Mouse (Mus musculus): ENCODE results near the gene Grm4. TPM values are rescaled to one million over a fixed set of nuclear protein-coding genes. Genes with fewer than 3 reads are reported as not detected.

Gene Grm4
- polyA plus RNA-seq, 1 experiment from 2014 or later, result not detected

DNA sequence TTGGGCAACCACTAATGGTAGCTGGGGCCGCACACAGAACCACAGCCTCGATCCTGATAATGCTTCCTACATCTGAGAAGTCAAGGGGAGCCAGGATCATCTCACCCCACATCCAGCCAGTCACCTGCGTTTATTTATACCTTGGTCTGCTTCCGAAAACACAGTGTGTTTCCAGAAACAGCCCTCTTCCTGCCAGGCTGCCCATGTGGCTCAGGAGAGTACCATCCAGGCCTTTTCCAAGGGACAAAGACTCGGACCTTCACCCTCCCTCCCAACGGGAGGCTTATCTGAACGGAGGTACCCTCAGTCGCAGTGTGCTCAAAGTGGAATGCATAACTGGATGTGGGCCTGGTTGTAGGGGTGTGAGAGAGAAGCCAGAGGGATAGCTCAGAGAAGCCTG lies 68.2 kb downstream of the Grm4 start:
- Histone ChIP-seq H3K4me2 (ENCODE audit: low read depth, low read length) (no peak overlapping the region), H3K4me3 (ENCODE audit: low read depth, low read length) (no peak overlapping the region), H3K4me1 (ENCODE audit: control insufficient read depth, low read depth, low read length) (no peaks in the 10 kb centered on the region), H3K9me3 (replicated peaks; ENCODE audit: control insufficient read depth, low read length) (no peaks in the 10 kb centered on the region), H3K27ac (ENCODE audit: low read length) (no peak overlapping the region), H3K9ac (ENCODE audit: low read depth, low read length) (no peak overlapping the region), H3K36me3 (ENCODE audit: control insufficient read depth, insufficient read depth) (no peaks in the 10 kb centered on the region), H3K27me3 (ENCODE audit: control insufficient read depth, insufficient read depth, low read depth, low read length) (no peaks in the 10 kb centered on the region)
- no peak for ATAC-seq (ENCODE audit: low read depth)
- WGBS (ENCODE audit: insufficient replicate concordance), result 52% methylated on average over 8 of the region's 8 CpGs

DNA sequence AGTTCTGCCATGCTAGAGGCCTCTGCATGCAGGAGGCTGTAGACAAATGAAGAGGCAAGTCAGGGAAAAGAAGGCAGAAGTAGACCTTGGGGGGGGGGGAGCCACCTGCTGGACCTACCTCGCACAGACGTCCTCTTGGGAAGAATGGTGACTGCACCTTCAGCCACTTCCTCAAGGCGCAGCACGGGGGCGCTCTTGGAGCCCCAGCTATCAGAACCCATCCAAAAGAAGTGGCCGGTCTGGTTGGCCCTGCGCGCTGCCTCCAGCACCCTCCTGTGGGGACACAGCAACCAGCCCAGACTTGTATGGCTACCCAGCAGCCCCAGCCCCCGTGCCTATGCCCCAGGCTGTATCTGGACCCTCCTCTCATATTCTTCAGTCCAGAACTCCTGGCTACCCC lies 69.4 kb downstream of the Grm4 start:
- 17% methylated on average over 9 of the region's 9 CpGs for WGBS (ENCODE audit: insufficient replicate concordance)
- no peaks in the 10 kb centered on the region for H3K9me3 ChIP-seq (replicated peaks; ENCODE audit: control insufficient read depth, low read length)
- no peaks in the 10 kb centered on the region for H3K4me1 ChIP-seq (ENCODE audit: control insufficient read depth, low read depth, low read length)
- no peak overlapping the region for H3K4me2 ChIP-seq (ENCODE audit: low read depth, low read length)
- H3K9ac ChIP-seq (ENCODE audit: low read depth, low read length), result no peak overlapping the region
- no peaks in the 10 kb centered on the region for H3K27me3 ChIP-seq (ENCODE audit: control insufficient read depth, insufficient read depth, low read depth, low read length)
- H3K36me3 ChIP-seq (ENCODE audit: control insufficient read depth, insufficient read depth), result no peaks in the 10 kb centered on the region
- H3K4me3 ChIP-seq (ENCODE audit: low read depth, low read length), result no peak overlapping the region
- H3K27ac ChIP-seq (ENCODE audit: low read length), result no peak overlapping the region
- ATAC-seq (ENCODE audit: low read depth), result no peak

DNA sequence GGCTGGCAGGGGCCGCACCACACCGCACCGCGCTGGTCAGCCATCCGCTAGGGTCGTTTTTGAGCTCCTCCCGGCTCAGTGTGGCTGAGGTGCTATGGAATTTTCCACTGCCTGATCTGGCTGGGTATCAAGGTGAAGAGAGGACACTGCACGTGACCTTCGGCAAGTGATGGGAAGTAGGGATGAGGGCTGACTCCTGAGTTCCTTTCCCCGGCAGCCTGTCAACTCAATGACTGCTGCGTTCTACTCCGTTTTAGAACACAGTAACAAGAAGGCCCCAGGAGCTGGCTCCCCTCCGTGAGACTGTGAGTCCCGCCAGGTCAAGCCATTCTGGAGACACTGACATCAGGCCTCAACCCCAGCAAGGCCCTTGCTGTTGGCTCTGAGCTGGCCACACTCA lies 70.0 kb downstream of the Grm4 start:
- WGBS (ENCODE audit: insufficient replicate concordance), result 69% methylated on average over 14 of the region's 14 CpGs
- no peaks in the 10 kb centered on the region for H3K36me3 ChIP-seq (ENCODE audit: control insufficient read depth, insufficient read depth)

DNA sequence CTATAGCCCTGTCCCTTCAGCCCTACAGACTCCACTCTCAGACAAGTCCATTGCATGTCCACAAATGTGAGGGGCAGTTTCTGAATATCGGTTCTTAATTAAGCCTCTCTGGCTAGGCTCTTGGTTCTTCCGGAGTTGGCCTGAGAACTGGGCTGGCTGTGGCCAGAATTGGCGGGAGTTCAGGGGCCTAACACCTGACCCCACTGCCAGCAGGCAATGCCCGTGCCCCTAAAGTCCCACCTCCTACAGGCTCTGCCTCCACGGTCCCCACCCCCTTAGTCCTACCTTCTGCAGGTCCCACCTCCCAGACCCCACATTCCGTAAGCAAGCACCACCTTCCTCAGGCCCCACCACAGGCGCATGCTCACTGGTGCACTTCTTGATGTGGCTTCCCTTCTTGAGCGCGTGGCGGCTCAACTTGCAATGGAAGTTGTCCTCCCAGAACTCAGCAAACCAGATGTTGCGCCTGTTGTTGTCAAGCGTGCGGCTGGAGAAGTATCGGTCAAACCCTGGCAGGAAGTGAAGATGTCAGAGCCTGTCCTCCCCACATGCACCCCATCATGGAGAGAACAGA lies 71.4 kb downstream of the Grm4 start:
- WGBS (ENCODE audit: insufficient replicate concordance), result 65% methylated on average over 14 of the region's 14 CpGs

More for the DNA sequence above, 70.0 kb downstream of the Grm4 start:
- Histone ChIP-seq H3K9me3 (replicated peaks; ENCODE audit: control insufficient read depth, low read length) (no peaks in the 10 kb centered on the region), H3K27me3 (ENCODE audit: control insufficient read depth, insufficient read depth, low read depth, low read length) (no peaks in the 10 kb centered on the region), H3K4me2 (ENCODE audit: low read depth, low read length) (no peak overlapping the region), H3K4me1 (ENCODE audit: control insufficient read depth, low read depth, low read length) (no peaks in the 10 kb centered on the region), H3K27ac (ENCODE audit: low read length) (no peak overlapping the region), H3K9ac (ENCODE audit: low read depth, low read length) (no peak overlapping the region), H3K4me3 (ENCODE audit: low read depth, low read length) (no peak overlapping the region)
- ATAC-seq (ENCODE audit: low read depth), result no peak

DNA sequence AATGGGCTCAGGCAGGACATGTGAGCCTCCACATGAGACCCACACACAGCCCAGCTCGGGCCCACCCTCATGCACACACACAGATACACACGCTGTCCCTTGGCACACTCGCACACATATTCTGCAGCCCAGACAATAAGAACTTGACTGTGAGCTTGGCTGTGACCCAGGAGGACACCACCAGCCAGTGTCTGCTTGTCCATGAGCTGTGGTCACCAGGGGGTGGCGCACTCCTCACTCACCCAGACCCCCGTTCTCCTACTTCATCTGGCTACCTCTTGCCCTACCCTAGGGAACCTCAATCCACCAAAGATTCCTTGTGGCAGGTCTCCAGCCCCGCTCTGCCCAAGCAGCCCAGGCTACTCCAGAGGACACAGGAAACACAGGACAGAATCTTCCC lies 72.5 kb downstream of the Grm4 start:
- Histone ChIP-seq H3K27me3 (ENCODE audit: control insufficient read depth, insufficient read depth, low read depth, low read length) (no peaks in the 10 kb centered on the region), H3K9me3 (replicated peaks; ENCODE audit: control insufficient read depth, low read length) (no peaks in the 10 kb centered on the region), H3K9ac (ENCODE audit: low read depth, low read length) (no peak overlapping the region), H3K27ac (ENCODE audit: low read length) (no peak overlapping the region), H3K36me3 (ENCODE audit: control insufficient read depth, insufficient read depth) (no peaks in the 10 kb centered on the region), H3K4me3 (ENCODE audit: low read depth, low read length) (no peak overlapping the region), H3K4me2 (ENCODE audit: low read depth, low read length) (no peak overlapping the region), H3K4me1 (ENCODE audit: control insufficient read depth, low read depth, low read length) (no peaks in the 10 kb centered on the region)
- 58% methylated on average over 6 of the region's 6 CpGs for WGBS (ENCODE audit: insufficient replicate concordance)
- no peak for ATAC-seq (ENCODE audit: low read depth)

More for the DNA sequence above, 71.4 kb downstream of the Grm4 start:
- no peak for ATAC-seq (ENCODE audit: low read depth)
- no peaks in the 10 kb centered on the region for H3K27me3 ChIP-seq (ENCODE audit: control insufficient read depth, insufficient read depth, low read depth, low read length)
- no peak overlapping the region for H3K4me3 ChIP-seq (ENCODE audit: low read depth, low read length)
- H3K9ac ChIP-seq (ENCODE audit: low read depth, low read length), result no peak overlapping the region
- H3K4me1 ChIP-seq (ENCODE audit: control insufficient read depth, low read depth, low read length), result no peaks in the 10 kb centered on the region
- H3K27ac ChIP-seq (ENCODE audit: low read length), result no peak overlapping the region
- H3K36me3 ChIP-seq (ENCODE audit: control insufficient read depth, insufficient read depth), result no peaks in the 10 kb centered on the region
- no peak overlapping the region for H3K4me2 ChIP-seq (ENCODE audit: low read depth, low read length)
- H3K9me3 ChIP-seq (replicated peaks; ENCODE audit: control insufficient read depth, low read length), result no peaks in the 10 kb centered on the region

DNA sequence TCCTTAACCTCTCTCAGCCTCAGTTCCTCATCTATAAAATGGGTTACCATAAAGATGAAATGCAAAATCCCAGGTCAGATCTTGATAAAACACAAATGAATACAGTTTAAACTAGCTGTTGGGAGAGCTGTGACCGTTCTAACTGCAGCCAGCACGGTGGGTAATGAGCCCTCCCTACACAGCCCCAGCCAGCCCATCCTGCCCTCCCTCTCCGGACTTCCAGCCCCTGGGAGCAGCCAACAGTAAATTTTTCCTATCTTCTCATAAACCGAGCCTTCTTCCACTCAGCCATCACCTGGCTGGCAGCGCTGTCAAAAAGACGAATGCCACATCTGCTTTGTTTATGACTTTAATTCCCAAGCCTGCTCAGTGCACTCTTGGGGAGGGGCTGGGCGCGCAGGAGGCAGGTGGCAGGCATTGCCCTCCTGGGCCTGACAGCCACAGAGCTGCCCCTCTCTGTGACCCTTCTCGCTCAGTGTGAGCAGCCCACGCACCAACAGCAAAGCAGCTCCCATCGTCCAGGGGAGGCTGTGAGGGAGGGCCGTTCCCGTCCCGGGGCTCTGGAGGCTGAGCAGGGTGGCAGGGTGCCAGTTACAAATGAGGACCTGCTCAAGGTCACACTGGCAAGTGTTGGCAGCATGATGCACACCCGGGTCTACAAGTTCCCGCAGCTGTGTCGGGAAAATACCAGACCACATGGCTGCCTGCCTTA lies 75.7 kb downstream of the Grm4 start:
- Histone ChIP-seq H3K9me3 (replicated peaks; ENCODE audit: control insufficient read depth, low read length) (no peaks in the 10 kb centered on the region), H3K27me3 (ENCODE audit: control insufficient read depth, insufficient read depth, low read depth, low read length) (no peaks in the 10 kb centered on the region), H3K4me1 (ENCODE audit: control insufficient read depth, low read depth, low read length) (no peaks in the 10 kb centered on the region), H3K4me2 (ENCODE audit: low read depth, low read length) (no peak overlapping the region), H3K36me3 (ENCODE audit: control insufficient read depth, insufficient read depth) (no peaks in the 10 kb centered on the region), H3K27ac (ENCODE audit: low read length) (no peak overlapping the region), H3K4me3 (ENCODE audit: low read depth, low read length) (no peak overlapping the region), H3K9ac (ENCODE audit: low read depth, low read length) (no peak overlapping the region)
- ATAC-seq (ENCODE audit: low read depth), result no peak
- 60% methylated on average over 17 of the region's 17 CpGs for WGBS (ENCODE audit: insufficient replicate concordance)

DNA sequence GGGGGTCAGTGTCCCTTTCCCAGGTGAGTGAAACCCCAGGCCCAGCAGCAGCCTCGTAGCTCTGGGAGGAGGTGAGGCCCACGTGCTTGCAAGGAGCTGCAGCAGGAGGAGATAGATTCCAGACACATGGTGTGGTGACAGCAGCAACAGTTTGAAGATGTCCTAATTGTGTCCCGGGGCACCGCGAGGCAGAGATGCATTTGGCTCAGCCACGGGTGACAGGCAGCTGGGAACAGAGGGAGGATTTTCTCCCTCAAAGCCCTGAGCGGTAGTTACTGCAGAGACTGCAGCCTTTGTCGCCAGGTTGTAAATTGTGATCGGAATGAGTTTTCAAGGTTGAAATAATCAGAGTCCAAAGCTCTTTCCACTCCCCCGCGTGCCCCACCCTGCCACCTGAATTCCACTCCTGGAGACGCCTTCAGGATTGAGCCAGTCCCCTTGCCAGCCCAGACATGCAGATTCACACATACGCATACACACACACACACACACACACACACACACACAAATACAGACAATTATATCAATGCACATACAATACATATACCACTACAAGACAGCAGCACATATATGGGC lies 78.6 kb downstream of the Grm4 start:
- Histone ChIP-seq H3K9ac (ENCODE audit: low read depth, low read length) (no peak overlapping the region), H3K27ac (ENCODE audit: low read length) (no peak overlapping the region), H3K27me3 (ENCODE audit: control insufficient read depth, insufficient read depth, low read depth, low read length) (no peaks in the 10 kb centered on the region), H3K4me2 (ENCODE audit: low read depth, low read length) (no peak overlapping the region), H3K9me3 (replicated peaks; ENCODE audit: control insufficient read depth, low read length) (no peaks in the 10 kb centered on the region), H3K36me3 (ENCODE audit: control insufficient read depth, insufficient read depth) (no peaks in the 10 kb centered on the region), H3K4me3 (ENCODE audit: low read depth, low read length) (no peak overlapping the region), H3K4me1 (ENCODE audit: control insufficient read depth, low read depth, low read length) (no peaks in the 10 kb centered on the region)
- WGBS (ENCODE audit: insufficient replicate concordance), result 53% methylated on average over 13 of the region's 13 CpGs
- ATAC-seq (ENCODE audit: low read depth), result no peak

DNA sequence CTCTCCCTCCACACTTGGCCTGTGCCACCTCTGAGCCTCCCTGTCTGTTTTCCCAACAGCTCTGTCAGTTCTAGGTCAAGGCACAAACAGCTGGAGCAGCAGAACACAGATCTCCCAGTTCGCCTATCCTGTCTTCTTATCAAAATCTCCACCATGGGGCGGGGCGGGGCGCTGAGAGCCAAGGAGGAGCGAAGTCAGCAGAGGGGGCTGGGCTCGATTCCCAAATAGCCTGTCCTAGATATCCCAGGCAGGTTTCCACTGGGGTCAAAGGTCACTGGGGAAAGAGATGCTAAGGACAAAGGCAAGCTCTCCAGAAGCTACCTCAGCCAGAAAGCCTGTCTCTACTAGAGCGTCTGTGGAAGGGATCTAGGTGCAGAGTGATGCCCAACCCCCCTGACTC lies 79.4 kb downstream of the Grm4 start:
- no peak overlapping the region for H3K9ac ChIP-seq (ENCODE audit: low read depth, low read length)
- H3K36me3 ChIP-seq (ENCODE audit: control insufficient read depth, insufficient read depth), result no peaks in the 10 kb centered on the region
- no peak overlapping the region for H3K4me3 ChIP-seq (ENCODE audit: low read depth, low read length)
- ATAC-seq (ENCODE audit: low read depth), result no peak
- no peaks in the 10 kb centered on the region for H3K4me1 ChIP-seq (ENCODE audit: control insufficient read depth, low read depth, low read length)
- no peaks in the 10 kb centered on the region for H3K9me3 ChIP-seq (replicated peaks; ENCODE audit: control insufficient read depth, low read length)
- H3K27ac ChIP-seq (ENCODE audit: low read length), result no peak overlapping the region
- WGBS (ENCODE audit: insufficient replicate concordance), result 35% methylated on average over 7 of the region's 7 CpGs
- H3K4me2 ChIP-seq (ENCODE audit: low read depth, low read length), result no peak overlapping the region
- H3K27me3 ChIP-seq (ENCODE audit: control insufficient read depth, insufficient read depth, low read depth, low read length), result no peaks in the 10 kb centered on the region

DNA sequence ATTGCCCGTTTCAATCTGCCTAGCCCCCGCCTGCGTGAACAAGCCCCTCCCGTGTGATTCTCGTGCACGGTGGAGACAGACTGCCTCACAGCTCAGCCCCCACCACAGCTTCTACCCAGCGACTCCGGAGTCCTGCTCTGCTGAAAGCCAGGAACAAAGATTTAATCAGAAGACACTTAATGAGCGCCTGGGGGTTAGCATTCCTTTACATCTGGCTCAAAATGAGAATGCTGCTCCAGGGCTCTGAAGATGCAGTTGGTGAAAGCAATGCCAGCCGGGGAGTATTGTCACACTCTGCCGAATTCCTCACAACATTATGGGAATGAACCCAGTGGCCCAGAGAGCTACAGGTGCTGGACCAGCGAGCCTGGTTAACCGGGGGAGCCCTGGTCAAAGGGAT lies 85.4 kb downstream of the Grm4 start:
- no peak overlapping the region for H3K27ac ChIP-seq (ENCODE audit: low read length)
- no peak overlapping the region for H3K4me2 ChIP-seq (ENCODE audit: low read depth, low read length)
- WGBS (ENCODE audit: insufficient replicate concordance), result 48% methylated on average over 13 of the region's 13 CpGs
- no peak for ATAC-seq (ENCODE audit: low read depth)
- H3K36me3 ChIP-seq (ENCODE audit: control insufficient read depth, insufficient read depth), result no peaks in the 10 kb centered on the region
- H3K27me3 ChIP-seq (ENCODE audit: control insufficient read depth, insufficient read depth, low read depth, low read length), result no peaks in the 10 kb centered on the region
- no peaks in the 10 kb centered on the region for H3K4me1 ChIP-seq (ENCODE audit: control insufficient read depth, low read depth, low read length)
- H3K9me3 ChIP-seq (replicated peaks; ENCODE audit: control insufficient read depth, low read length), result no peaks in the 10 kb centered on the region
- no peak overlapping the region for H3K9ac ChIP-seq (ENCODE audit: low read depth, low read length)
- H3K4me3 ChIP-seq (ENCODE audit: low read depth, low read length), result no peak overlapping the region

Measured in liver, embryonic 16.5 days (tissue).